Mouse (Mus musculus): ENCODE data around the gene Isg20l2. TPM values are rescaled to one million over a fixed set of nuclear protein-coding genes. Genes with fewer than 3 reads are reported as not detected.
A peak's percentile ranks its signal among the peaks of the same experiment; 100 is the strongest.

Isg20l2 gene
- polyA plus RNA-seq, 1 experiment from 2014 or later = 60.7 TPM

DNA sequence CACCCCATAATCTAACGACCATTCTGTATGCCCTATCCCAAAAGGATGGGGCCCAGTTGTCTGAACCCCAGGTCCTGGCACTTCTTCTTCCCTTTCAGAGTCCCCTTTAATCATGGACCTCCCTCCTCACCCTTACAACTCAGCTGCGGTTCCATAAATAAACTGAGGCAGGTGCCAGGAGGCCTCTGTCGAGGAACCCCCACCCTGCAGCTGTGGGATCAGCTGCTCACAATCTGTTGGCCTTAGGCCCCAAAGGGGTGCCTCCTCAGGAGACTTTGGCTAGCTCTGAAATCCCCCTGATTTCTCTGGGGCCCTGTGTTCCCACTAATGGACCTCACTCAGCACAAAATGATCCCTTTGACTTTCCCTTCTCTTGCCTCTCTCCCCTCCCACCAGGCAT, 54.0 kb downstream of the Isg20l2 start:
- peak overlapping the region; percentile 52 for H3K4me2 ChIP-seq (replicated peaks)
- ATAC-seq (ENCODE audit: low FRiP score, low read depth) = no peak
- no peak overlapping the region for H3K9ac ChIP-seq
- no peaks in the 10 kb centered on the region for H3K9me3 ChIP-seq
- H3K4me3 ChIP-seq = no peak overlapping the region
- 29% methylated on average over 3 of the region's 3 CpGs for WGBS
- peaks cover 5% of the 10 kb centered on the region for H3K27me3 ChIP-seq (replicated peaks)
- H3K27ac ChIP-seq = 0 out of 2 replicates have a peak overlapping the region, but pooled peaks have one; percentile 1
- peaks cover 76% of the 10 kb centered on the region for H3K4me1 ChIP-seq
- peaks cover 6% of the 10 kb centered on the region; the same call in 1 of the 2 replicates for H3K36me3 ChIP-seq

DNA sequence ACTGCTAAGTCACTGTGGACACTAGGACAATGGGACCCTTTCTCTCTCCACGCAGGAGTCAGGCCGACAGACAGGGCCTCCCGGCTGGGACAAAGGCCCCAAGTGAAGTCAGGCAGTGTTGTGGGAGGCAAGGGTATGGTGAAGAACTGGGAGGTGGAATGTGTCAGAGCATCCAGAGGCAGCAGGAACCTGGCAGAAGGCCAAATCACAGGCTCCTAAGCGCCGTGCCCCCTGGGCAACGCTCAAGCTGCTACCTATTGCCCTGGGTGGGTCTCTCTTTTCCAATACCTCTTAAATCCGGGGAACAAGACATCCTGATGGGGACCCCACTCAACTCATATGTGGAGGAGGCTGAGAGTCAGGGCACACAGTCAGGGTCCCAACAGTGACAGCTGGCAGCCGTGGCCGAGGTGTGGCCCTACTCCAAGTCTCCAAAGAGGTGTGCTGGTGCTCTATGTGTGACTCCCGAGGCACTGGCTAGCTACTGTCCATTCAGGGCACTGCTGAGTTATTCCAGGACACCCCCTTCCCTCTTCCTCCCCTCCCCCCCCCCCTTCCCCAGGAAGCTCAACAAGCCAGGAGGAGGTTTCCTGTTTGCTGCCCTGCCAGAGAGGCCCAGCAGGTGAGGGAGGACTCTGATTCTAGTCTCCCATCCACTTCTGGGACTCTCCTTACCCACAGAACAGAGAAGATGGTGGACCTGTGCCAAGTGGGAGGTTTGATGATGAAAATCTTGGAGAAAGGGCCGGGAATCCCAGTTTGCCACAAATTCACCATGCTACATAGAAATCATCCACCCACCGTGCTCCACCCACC, 55.6 kb downstream of the Isg20l2 start:
- peaks cover 18% of the 10 kb centered on the region for H3K27me3 ChIP-seq (replicated peaks)
- peak overlapping the region; percentile 30 for H3K4me2 ChIP-seq (replicated peaks)
- 0 out of 2 replicates have a peak overlapping the region, but pooled peaks have one; percentile 2 for H3K27ac ChIP-seq
- H3K4me3 ChIP-seq = no peak overlapping the region
- WGBS = 31% methylated on average over 12 of the region's 12 CpGs
- peaks cover 75% of the 10 kb centered on the region for H3K4me1 ChIP-seq
- H3K36me3 ChIP-seq = no peaks in the 10 kb centered on the region
- no peaks in the 10 kb centered on the region for H3K9me3 ChIP-seq
- ATAC-seq (ENCODE audit: low FRiP score, low read depth) = 0 out of 2 replicates have a peak, but pooled peaks have one; percentile 6
- peak overlapping the region; percentile 8; the same call in 1 of the 2 replicates for H3K9ac ChIP-seq

GRCm38 (mm10) chr3:87986868-87987267, 56.8 kb downstream of the Isg20l2 start:
- Histone ChIP-seq H3K36me3 (no peaks in the 10 kb centered on the region), H3K4me2 (replicated peaks) (peak overlapping the region; percentile 74), H3K9me3 (no peaks in the 10 kb centered on the region), H3K4me3 (peak overlapping the region; percentile 31), H3K27ac (no peak overlapping the region), H3K27me3 (replicated peaks) (peaks cover 30% of the 10 kb centered on the region), H3K9ac (peak overlapping the region; percentile 43), H3K4me1 (peaks cover 64% of the 10 kb centered on the region)
- ATAC-seq (ENCODE audit: low FRiP score, low read depth) = peak; percentile 74
- whole genome bisulfite sequencing = under 1% methylated on average over 17 of the region's 17 CpGs

DNA sequence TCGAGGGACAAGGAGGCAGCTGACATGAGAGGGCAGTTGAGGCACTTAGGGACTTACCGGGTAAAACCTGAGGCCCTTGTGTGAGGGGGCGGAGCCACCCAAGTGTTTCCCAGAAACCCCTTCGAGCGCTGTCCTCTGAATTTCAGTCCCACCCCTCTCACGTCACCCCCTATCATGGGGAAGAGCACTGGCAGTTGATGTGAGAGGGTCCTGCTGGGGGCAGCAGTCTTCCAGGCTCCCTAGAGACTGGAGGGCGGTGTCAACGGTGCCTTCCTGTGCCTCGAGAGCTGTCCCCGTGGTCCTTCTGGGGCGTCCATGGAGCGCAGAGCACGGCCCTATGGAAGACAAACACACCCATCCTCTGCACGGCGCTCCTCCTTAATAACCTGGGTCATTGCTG, 57.5 kb downstream of the Isg20l2 start:
- Histone ChIP-seq H3K9ac (peak overlapping the region; percentile 43), H3K4me2 (replicated peaks) (peak overlapping the region; percentile 74)

DNA sequence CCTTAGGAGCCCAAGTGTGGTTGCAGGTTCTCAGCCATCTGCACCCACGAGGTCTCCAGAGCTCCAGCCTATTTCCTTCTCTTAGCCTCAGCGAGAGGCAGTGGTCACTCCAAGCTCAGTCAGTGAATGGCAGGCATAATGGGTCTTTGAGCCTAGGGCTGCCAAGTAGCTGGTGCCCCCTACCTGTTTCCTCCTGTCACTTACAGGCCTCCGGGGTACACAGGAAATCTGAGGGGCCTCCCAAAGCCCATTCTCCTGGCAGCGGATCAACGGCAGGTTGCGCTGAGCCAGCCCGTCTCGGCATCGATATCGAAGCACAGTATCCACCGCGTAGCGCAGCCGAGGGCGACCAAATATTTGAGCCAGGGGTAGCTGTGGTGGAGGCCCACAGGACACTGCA, 58.0 kb downstream of the Isg20l2 start:
- Histone ChIP-seq H3K27me3 (replicated peaks) (peaks cover 42% of the 10 kb centered on the region), H3K27ac (no peak overlapping the region), H3K4me3 (peak overlapping the region; percentile 31), H3K36me3 (no peaks in the 10 kb centered on the region), H3K9me3 (no peaks in the 10 kb centered on the region), H3K4me2 (replicated peaks) (peak overlapping the region; percentile 74), H3K9ac (peak overlapping the region; percentile 43), H3K4me1 (peaks cover 52% of the 10 kb centered on the region)
- WGBS = 10% methylated on average over 15 of the region's 15 CpGs
- ATAC-seq (ENCODE audit: low FRiP score, low read depth) = 0 out of 2 replicates have a peak, but pooled peaks have one; percentile 1

More for the DNA sequence above, 57.5 kb downstream of the Isg20l2 start:
- no peaks in the 10 kb centered on the region for H3K9me3 ChIP-seq
- H3K27ac ChIP-seq = no peak overlapping the region
- H3K36me3 ChIP-seq = no peaks in the 10 kb centered on the region
- peaks cover 37% of the 10 kb centered on the region for H3K27me3 ChIP-seq (replicated peaks)
- WGBS = under 1% methylated on average over 15 of the region's 15 CpGs
- peaks cover 57% of the 10 kb centered on the region for H3K4me1 ChIP-seq
- ATAC-seq (ENCODE audit: low FRiP score, low read depth) = peak; percentile 54
- peak overlapping the region; percentile 31 for H3K4me3 ChIP-seq

- 38% methylated on average over 10 of the region's 10 CpGs for WGBS
- H3K4me2 ChIP-seq (replicated peaks) = no peak overlapping the region
- H3K4me1 ChIP-seq = peaks cover 34% of the 10 kb centered on the region
- H3K27ac ChIP-seq = no peak overlapping the region
- no peak overlapping the region for H3K4me3 ChIP-seq
- H3K9me3 ChIP-seq = no peaks in the 10 kb centered on the region
- H3K27me3 ChIP-seq (replicated peaks) = peaks cover 59% of the 10 kb centered on the region
- no peak overlapping the region for H3K9ac ChIP-seq
- H3K36me3 ChIP-seq = no peaks in the 10 kb centered on the region
- no peak for ATAC-seq (ENCODE audit: low FRiP score, low read depth)
Measured at GRCm38 (mm10) chr3:87989935-87990334, 59.8 kb downstream of the Isg20l2 start.

Other genes starting within 250 kb of the Isg20l2 start
- gene Lrrc71, start 181.7 kb upstream of the Isg20l2 start, polyA plus RNA-seq (2016; fragmentation: Nextera tagmentation; extraction: Ambion mirVana) = 0.33 and 0.53 TPM in 2 replicates
- gene Ntrk1, start 135.2 kb upstream of the Isg20l2 start, polyA plus RNA-seq (2016; fragmentation: Nextera tagmentation; extraction: Ambion mirVana) = 93.8 and 141 TPM in 2 replicates
- 1.4 and 1.9 TPM in 2 replicates for gene Insrr, start 133.4 kb upstream of the Isg20l2 start, polyA plus RNA-seq (2016; fragmentation: Nextera tagmentation; extraction: Ambion mirVana)
- 11.7 and 12.4 TPM in 2 replicates for gene Pear1, start 106.0 kb upstream of the Isg20l2 start, polyA plus RNA-seq (2016; fragmentation: Nextera tagmentation; extraction: Ambion mirVana)
- gene Sh2d2a, start 83.6 kb upstream of the Isg20l2 start, polyA plus RNA-seq (2016; fragmentation: Nextera tagmentation; extraction: Ambion mirVana) = not detected in 2 replicates
- 14.3 and 15.4 TPM in 2 replicates for gene Prcc, start 44.7 kb upstream of the Isg20l2 start, polyA plus RNA-seq (2016; fragmentation: Nextera tagmentation; extraction: Ambion mirVana)
- 225 and 233 TPM in 2 replicates for gene Hdgf, start 24.0 kb upstream of the Isg20l2 start, polyA plus RNA-seq (2016; fragmentation: Nextera tagmentation; extraction: Ambion mirVana)
- 78.4 and 81.7 TPM in 2 replicates for gene Mrpl24, start 10.8 kb upstream of the Isg20l2 start, polyA plus RNA-seq (2016; fragmentation: Nextera tagmentation; extraction: Ambion mirVana)
- gene Rrnad1, start 403 bp downstream of the Isg20l2 start, polyA plus RNA-seq (2016; fragmentation: Nextera tagmentation; extraction: Ambion mirVana) = 22.2 TPM in 2 replicates
- 372 and 405 TPM in 2 replicates for gene Crabp2, start 18.4 kb downstream of the Isg20l2 start, polyA plus RNA-seq (2016; fragmentation: Nextera tagmentation; extraction: Ambion mirVana)
- 140 and 169 TPM in 2 replicates for gene Nes, start 40.8 kb downstream of the Isg20l2 start, polyA plus RNA-seq (2016; fragmentation: Nextera tagmentation; extraction: Ambion mirVana)
- 2.4 and 4.1 TPM in 2 replicates for gene Bcan, start 69.9 kb downstream of the Isg20l2 start, polyA plus RNA-seq (2016; fragmentation: Nextera tagmentation; extraction: Ambion mirVana)
- 0.24 and 0.60 TPM in 2 replicates for gene Hapln2, start 97.3 kb downstream of the Isg20l2 start, polyA plus RNA-seq (2016; fragmentation: Nextera tagmentation; extraction: Ambion mirVana)
- 28.9 and 29.1 TPM in 2 replicates for gene Gpatch4, start 112.8 kb downstream of the Isg20l2 start, polyA plus RNA-seq (2016; fragmentation: Nextera tagmentation; extraction: Ambion mirVana)
- 129 and 141 TPM in 2 replicates for gene Naxe, start 128.2 kb downstream of the Isg20l2 start, polyA plus RNA-seq (2016; fragmentation: Nextera tagmentation; extraction: Ambion mirVana)
- not detected in 2 replicates for gene Ttc24, start 148.0 kb downstream of the Isg20l2 start, polyA plus RNA-seq (2016; fragmentation: Nextera tagmentation; extraction: Ambion mirVana)
- 14.1 and 14.3 TPM in 2 replicates for gene Iqgap3, start 151.7 kb downstream of the Isg20l2 start, polyA plus RNA-seq (2016; fragmentation: Nextera tagmentation; extraction: Ambion mirVana)
- 17.6 and 19.8 TPM in 2 replicates for gene Mef2d, start 212.1 kb downstream of the Isg20l2 start, polyA plus RNA-seq (2016; fragmentation: Nextera tagmentation; extraction: Ambion mirVana)

Measured in neural tube, embryonic 12.5 days (tissue).